Mouse (Mus musculus) frontal cortex, adult 2 months (tissue): Measurements from ENCODE around the gene Naga. TPM values are rescaled to one million over a fixed set of nuclear protein-coding genes. Genes with fewer than 3 reads are reported as not detected.

Experiments used
- DNase-seq, 2 experiments: peaks; one replicate each; pipeline ENCODE4 v3.0.0; 2022; ENCODE audit warnings: low spot score in 1 of 2; ENCODE audit errors: extremely low spot score in 1 of 2
- polyA plus RNA-seq: library from polyadenylated mRNA; depleted of rRNA; stranded (reverse); fragments of >200 nt; gene quantifications from 2 replicates; pipeline ENCODE4 v1.2.3, GENCODE M21; 2012

Gene Naga
- polyA plus RNA-seq, 1 experiment = 53.4 TPM

GRCm38 (mm10) chr15:82340414-82341035 lies 1.8 kb upstream of the Naga start:
- DNase-seq = no peak

- no peak for DNase-seq
Observed at GRCm38 (mm10) chr15:82339634-82340254, 1.0 kb upstream of the Naga start.

GRCm38 (mm10) chr15:82339150-82339549 lies 425 bp upstream of the Naga start:
- DNase-seq = no peak

GRCm38 (mm10) chr15:82337875-82338274 lies 850 bp downstream of the Naga start:
- DNase-seq = no peak

GRCm38 (mm10) chr15:82336629-82337028 lies 2.1 kb downstream of the Naga start:
- no peak for DNase-seq

- no peak for DNase-seq
Observed at GRCm38 (mm10) chr15:82335194-82335593, 3.5 kb downstream of the Naga start.

GRCm38 (mm10) chr15:82325382-82325781 lies 13.3 kb downstream of the Naga start:
- no peak for DNase-seq

GRCm38 (mm10) chr15:82322195-82322594 lies 16.5 kb downstream of the Naga start:
- DNase-seq = no peak

- no peak for DNase-seq
Observed at GRCm38 (mm10) chr15:82319613-82320012, 19.1 kb downstream of the Naga start.

- DNase-seq = no peak
Observed at GRCm38 (mm10) chr15:82317839-82318238, 20.9 kb downstream of the Naga start.

- DNase-seq = no peak
Observed at GRCm38 (mm10) chr15:82308416-82308815, 30.3 kb downstream of the Naga start.

- DNase-seq = no peak
Observed at GRCm38 (mm10) chr15:82307107-82307506, 31.6 kb downstream of the Naga start.

- DNase-seq = no peak
Observed at GRCm38 (mm10) chr15:82298764-82299561, 39.8 kb downstream of the Naga start, which contains the start of gene Wbp2nl. TSS of gene Wbp2nl (plus strand) at chr15:82298954.

GRCm38 (mm10) chr15:82294059-82294458 lies 44.7 kb downstream of the Naga start:
- no peak for DNase-seq

GRCm38 (mm10) chr15:82293271-82293711 lies 45.4 kb downstream of the Naga start:
- DNase-seq = no peak

GRCm38 (mm10) chr15:82292851-82293250 lies 45.9 kb downstream of the Naga start:
- no peak for DNase-seq

GRCm38 (mm10) chr15:82290252-82290651 lies 48.5 kb downstream of the Naga start:
- no peak for DNase-seq

- no peak for DNase-seq
Observed at GRCm38 (mm10) chr15:82286157-82286556, 52.6 kb downstream of the Naga start.

- no peak for DNase-seq
Observed at GRCm38 (mm10) chr15:82280638-82281037, 58.1 kb downstream of the Naga start.
